Mouse (Mus musculus): ENCODE data around the gene Dusp22. TPM values are rescaled to one million over a fixed set of nuclear protein-coding genes. Genes with fewer than 3 reads are reported as not detected.
A peak's percentile ranks its signal among the peaks of the same experiment; 100 is the strongest.

Gene Dusp22
- 42.7 and 45.0 TPM in 2 replicates for polyA plus RNA-seq (2015; fragmentation: Nextera tagmentation; extraction: Ambion mirVana)

- peak within 1 kb of the TSS; percentile 76 for H3K4me2 ChIP-seq (replicated peaks)
- H3K36me3 ChIP-seq = no peaks in the 10 kb centered on the region
- no peaks in the 10 kb centered on the region for H3K27me3 ChIP-seq
- H3K4me3 ChIP-seq (replicated peaks) = peak within 1 kb of the TSS; percentile 83
- H3K27ac ChIP-seq (replicated peaks) = peak within 1 kb of the TSS; percentile 75
- H3K9me3 ChIP-seq (replicated peaks) = no peaks in the 10 kb centered on the region
- under 1% methylated on average over 59 of the region's 74 CpGs for WGBS
- peak within 1 kb of the TSS; percentile 84 for H3K9ac ChIP-seq
- H3K4me1 ChIP-seq = 0 out of 2 replicates have a peak, but pooled peaks cover 11% of the 10 kb centered on the region
- peak; percentile 92 for ATAC-seq (ENCODE audit: insufficient number of reproducible peaks, low FRiP score, low TSS enrichment, low read depth)
Measured at GRCm38 (mm10) chr13:30659613-30660505, at the start of gene Dusp22. Gene Dusp22 (plus strand): TSS chr13:30659999.

GRCm38 (mm10) chr13:30612079-30612794 lies 47.6 kb upstream of the Dusp22 start:
- H3K4me3 ChIP-seq (replicated peaks) = no peak overlapping the region
- WGBS = 85% methylated on average over 6 of the region's 6 CpGs
- ATAC-seq (ENCODE audit: insufficient number of reproducible peaks, low FRiP score, low TSS enrichment, low read depth) = no peak
- no peaks in the 10 kb centered on the region for H3K36me3 ChIP-seq
- H3K9ac ChIP-seq = no peak overlapping the region
- no peaks in the 10 kb centered on the region for H3K9me3 ChIP-seq (replicated peaks)
- no peak overlapping the region for H3K4me2 ChIP-seq (replicated peaks)
- no peaks in the 10 kb centered on the region for H3K27me3 ChIP-seq
- H3K4me1 ChIP-seq = no peaks in the 10 kb centered on the region
- H3K27ac ChIP-seq (replicated peaks) = no peak overlapping the region

DNA sequence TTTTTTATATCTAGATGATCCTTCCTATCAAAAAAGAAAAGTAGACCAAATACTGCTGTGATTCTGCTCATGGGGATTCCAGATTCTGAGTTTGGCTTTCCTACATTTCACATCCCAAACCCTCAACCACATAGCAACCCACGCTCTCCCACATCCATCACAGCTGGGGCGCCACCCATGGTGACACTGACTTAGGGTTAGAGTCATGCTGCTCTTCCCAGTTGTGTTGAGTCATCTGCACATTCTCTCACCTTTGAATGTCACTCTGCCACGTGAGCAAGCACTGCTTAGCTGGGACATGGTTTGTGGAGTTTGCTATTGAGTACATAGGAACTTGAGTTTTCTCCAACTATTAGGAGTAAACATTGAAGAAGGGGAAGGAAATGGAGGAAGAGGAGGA lies 40.1 kb upstream of the Dusp22 start:
- Histone ChIP-seq H3K9me3 (replicated peaks) (no peaks in the 10 kb centered on the region), H3K36me3 (no peaks in the 10 kb centered on the region), H3K4me1 (no peaks in the 10 kb centered on the region), H3K27ac (replicated peaks) (no peak overlapping the region), H3K4me2 (replicated peaks) (no peak overlapping the region), H3K9ac (no peak overlapping the region), H3K27me3 (no peaks in the 10 kb centered on the region), H3K4me3 (replicated peaks) (no peak overlapping the region)
- WGBS = 55% methylated on average over 3 of the region's 3 CpGs
- ATAC-seq (ENCODE audit: insufficient number of reproducible peaks, low FRiP score, low TSS enrichment, low read depth) = no peak

DNA sequence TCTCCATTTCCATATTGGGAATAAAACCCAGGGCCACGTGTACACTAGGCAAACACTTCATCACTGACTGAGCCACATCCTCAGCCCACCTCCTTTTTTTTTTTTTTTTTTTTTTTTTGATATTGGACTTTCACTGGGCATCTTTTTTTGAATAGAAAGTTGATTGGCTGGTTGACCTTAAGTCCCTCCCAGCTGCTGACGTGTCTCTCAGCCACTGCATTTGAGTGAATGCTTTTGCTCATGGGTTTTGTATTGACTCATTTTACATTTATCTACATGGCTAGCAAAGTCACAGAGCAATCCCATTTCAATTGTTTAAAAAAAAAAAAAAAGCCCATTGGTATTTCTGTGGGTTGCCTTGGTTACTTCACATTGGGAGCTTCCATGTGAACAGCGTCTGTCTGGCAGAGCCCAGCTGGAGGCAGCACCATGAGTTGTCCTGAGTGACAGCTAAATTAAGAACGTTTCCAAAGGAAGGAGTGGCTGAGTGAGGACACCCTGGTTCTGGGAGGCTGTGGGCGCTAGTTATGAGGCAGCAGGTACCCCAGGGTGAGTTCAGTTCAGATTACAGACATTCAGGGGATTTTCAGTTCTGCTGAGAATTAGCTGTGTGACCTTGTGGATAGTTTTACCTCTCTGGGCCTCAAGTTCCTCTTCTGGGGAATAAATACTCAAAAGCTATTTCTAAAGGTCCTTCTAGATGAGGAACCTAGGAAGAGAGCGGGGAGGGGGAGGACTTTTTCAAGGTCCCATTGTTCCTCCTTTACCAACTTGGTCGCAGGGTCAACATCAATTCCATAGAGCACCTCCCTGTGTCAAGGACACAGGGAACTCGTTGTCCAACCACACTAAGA lies 31.4 kb upstream of the Dusp22 start:
- no peak for ATAC-seq (ENCODE audit: insufficient number of reproducible peaks, low FRiP score, low TSS enrichment, low read depth)
- no peak overlapping the region for H3K9ac ChIP-seq
- H3K4me1 ChIP-seq = no peaks in the 10 kb centered on the region
- H3K9me3 ChIP-seq (replicated peaks) = no peaks in the 10 kb centered on the region
- no peaks in the 10 kb centered on the region for H3K27me3 ChIP-seq
- no peak overlapping the region for H3K4me2 ChIP-seq (replicated peaks)
- no peak overlapping the region for H3K4me3 ChIP-seq (replicated peaks)
- no peak overlapping the region for H3K27ac ChIP-seq (replicated peaks)
- no peaks in the 10 kb centered on the region for H3K36me3 ChIP-seq
- 53% methylated on average over 8 of the region's 8 CpGs for WGBS

GRCm38 (mm10) chr13:30629794-30630410 lies 29.9 kb upstream of the Dusp22 start:
- no peaks in the 10 kb centered on the region for H3K36me3 ChIP-seq
- H3K4me2 ChIP-seq (replicated peaks) = no peak overlapping the region
- no peak for ATAC-seq (ENCODE audit: insufficient number of reproducible peaks, low FRiP score, low TSS enrichment, low read depth)
- H3K9me3 ChIP-seq (replicated peaks) = no peaks in the 10 kb centered on the region
- H3K4me1 ChIP-seq = no peaks in the 10 kb centered on the region
- 80% methylated on average over 10 of the region's 10 CpGs for WGBS
- H3K27me3 ChIP-seq = no peaks in the 10 kb centered on the region
- no peak overlapping the region for H3K4me3 ChIP-seq (replicated peaks)
- H3K9ac ChIP-seq = no peak overlapping the region
- H3K27ac ChIP-seq (replicated peaks) = no peak overlapping the region

DNA sequence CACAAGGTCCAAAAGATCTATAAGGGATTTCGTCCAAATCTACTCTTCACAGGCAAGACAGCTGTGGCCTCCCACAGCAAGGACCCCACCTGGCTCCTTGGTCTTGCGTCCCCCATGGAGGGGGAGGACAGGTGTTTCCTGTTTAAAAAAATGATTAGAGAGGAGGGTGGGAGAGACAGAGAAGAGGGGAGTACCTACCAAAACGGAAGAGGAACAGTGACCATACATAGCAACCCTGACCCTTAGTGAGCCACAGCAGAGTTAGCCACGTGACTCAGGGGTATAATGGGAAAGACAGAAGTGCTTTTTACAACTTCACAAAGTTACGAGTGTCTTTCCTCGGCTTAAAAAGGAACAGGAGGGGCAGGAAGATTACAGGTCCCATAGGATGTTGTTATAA lies 26.8 kb upstream of the Dusp22 start:
- WGBS = 68% methylated on average over 6 of the region's 6 CpGs
- Histone ChIP-seq H3K4me3 (replicated peaks) (no peak overlapping the region), H3K27me3 (no peaks in the 10 kb centered on the region), H3K4me1 (no peaks in the 10 kb centered on the region), H3K36me3 (no peaks in the 10 kb centered on the region), H3K4me2 (replicated peaks) (no peak overlapping the region), H3K27ac (replicated peaks) (no peak overlapping the region), H3K9me3 (replicated peaks) (no peaks in the 10 kb centered on the region), H3K9ac (no peak overlapping the region)
- no peak for ATAC-seq (ENCODE audit: insufficient number of reproducible peaks, low FRiP score, low TSS enrichment, low read depth)

DNA sequence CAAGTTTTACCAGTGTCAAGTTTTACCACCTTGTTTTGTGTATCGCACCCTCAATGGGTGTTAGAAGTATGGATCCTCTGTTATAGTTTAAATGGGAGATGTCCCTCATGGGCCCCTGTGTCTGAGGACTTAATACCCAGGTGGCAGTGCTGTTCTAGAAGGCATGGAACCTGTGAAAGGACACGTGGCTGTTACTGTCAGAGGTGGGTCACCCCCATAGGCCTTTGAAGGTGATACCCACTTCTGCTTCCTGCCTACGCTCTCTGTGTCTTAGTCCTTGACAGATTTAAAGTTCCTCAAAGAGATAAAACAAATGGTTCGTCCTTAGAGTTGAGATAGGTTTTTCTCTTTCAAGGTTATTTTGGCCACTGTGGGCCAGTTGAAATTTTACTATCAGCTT lies 23.3 kb upstream of the Dusp22 start:
- Histone ChIP-seq H3K4me3 (replicated peaks) (no peak overlapping the region), H3K4me1 (no peaks in the 10 kb centered on the region), H3K9me3 (replicated peaks) (no peaks in the 10 kb centered on the region), H3K4me2 (replicated peaks) (no peak overlapping the region), H3K27me3 (no peaks in the 10 kb centered on the region), H3K27ac (replicated peaks) (no peak overlapping the region), H3K36me3 (no peaks in the 10 kb centered on the region), H3K9ac (no peak overlapping the region)
- 78% methylated on average over 4 of the region's 4 CpGs for WGBS
- ATAC-seq (ENCODE audit: insufficient number of reproducible peaks, low FRiP score, low TSS enrichment, low read depth) = no peak

DNA sequence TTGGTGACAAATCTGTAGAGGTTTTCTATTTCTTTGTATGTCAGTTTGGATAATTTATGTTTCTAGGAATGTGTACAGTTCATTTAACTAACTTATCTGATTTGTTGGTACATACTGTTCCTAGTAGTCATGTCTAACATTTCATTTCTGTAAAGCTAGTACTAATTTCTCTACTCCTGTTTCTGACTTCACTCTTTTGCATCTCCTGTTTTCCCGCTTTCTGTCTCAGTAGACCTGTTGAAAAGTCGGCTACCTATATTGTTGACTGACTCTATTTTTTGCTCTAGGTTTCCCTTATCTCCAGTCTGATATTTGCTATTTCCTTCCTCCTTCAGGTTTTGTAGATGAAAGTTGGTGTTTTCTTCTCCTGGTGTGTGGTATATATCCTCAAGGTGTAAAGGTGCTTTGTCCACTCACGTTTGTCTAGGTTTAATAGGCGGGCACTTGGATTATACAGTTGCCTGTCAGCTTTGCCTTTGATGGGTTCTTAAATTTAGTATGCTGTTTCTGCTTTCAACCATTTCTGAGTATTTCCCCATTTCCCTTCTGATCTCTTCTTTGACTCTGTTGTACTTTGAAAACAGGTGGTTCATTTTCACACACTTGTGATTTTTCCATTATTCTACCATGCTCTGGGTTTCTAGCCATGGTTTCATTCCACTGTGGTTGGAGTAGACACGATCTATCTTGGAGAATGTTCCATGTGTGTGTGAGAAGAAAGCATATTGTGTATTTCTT lies 21.3 kb upstream of the Dusp22 start:
- Histone ChIP-seq H3K4me2 (replicated peaks) (no peak overlapping the region), H3K36me3 (no peaks in the 10 kb centered on the region), H3K9ac (no peak overlapping the region), H3K4me3 (replicated peaks) (no peak overlapping the region), H3K27me3 (no peaks in the 10 kb centered on the region), H3K9me3 (replicated peaks) (no peaks in the 10 kb centered on the region), H3K27ac (replicated peaks) (no peak overlapping the region), H3K4me1 (no peaks in the 10 kb centered on the region)
- WGBS = 81% methylated on average over 5 of the region's 5 CpGs
- ATAC-seq (ENCODE audit: insufficient number of reproducible peaks, low FRiP score, low TSS enrichment, low read depth) = no peak

GRCm38 (mm10) chr13:30642053-30642452 lies 17.7 kb upstream of the Dusp22 start:
- WGBS = 52% methylated on average over 4 of the region's 4 CpGs
- no peaks in the 10 kb centered on the region for H3K27me3 ChIP-seq
- no peak overlapping the region for H3K4me3 ChIP-seq (replicated peaks)
- H3K4me1 ChIP-seq = no peaks in the 10 kb centered on the region
- no peak overlapping the region for H3K27ac ChIP-seq (replicated peaks)
- no peaks in the 10 kb centered on the region for H3K36me3 ChIP-seq
- no peak overlapping the region for H3K4me2 ChIP-seq (replicated peaks)
- no peaks in the 10 kb centered on the region for H3K9me3 ChIP-seq (replicated peaks)
- ATAC-seq (ENCODE audit: insufficient number of reproducible peaks, low FRiP score, low TSS enrichment, low read depth) = no peak
- no peak overlapping the region for H3K9ac ChIP-seq

GRCm38 (mm10) chr13:30648461-30648860 lies 11.3 kb upstream of the Dusp22 start:
- Histone ChIP-seq H3K27ac (replicated peaks) (no peak overlapping the region), H3K9ac (no peak overlapping the region), H3K36me3 (no peaks in the 10 kb centered on the region), H3K9me3 (replicated peaks) (no peaks in the 10 kb centered on the region), H3K27me3 (no peaks in the 10 kb centered on the region), H3K4me2 (replicated peaks) (no peak overlapping the region), H3K4me1 (0 out of 2 replicates have a peak, but pooled peaks cover under 1% of the 10 kb centered on the region), H3K4me3 (replicated peaks) (no peak overlapping the region)
- no peak for ATAC-seq (ENCODE audit: insufficient number of reproducible peaks, low FRiP score, low TSS enrichment, low read depth)

Data from embryonic facial prominence, embryonic 15.5 days (tissue).